Mouse (Mus musculus): Measurements from ENCODE around the gene Tbpl1.

Gene Tbpl1

DNA sequence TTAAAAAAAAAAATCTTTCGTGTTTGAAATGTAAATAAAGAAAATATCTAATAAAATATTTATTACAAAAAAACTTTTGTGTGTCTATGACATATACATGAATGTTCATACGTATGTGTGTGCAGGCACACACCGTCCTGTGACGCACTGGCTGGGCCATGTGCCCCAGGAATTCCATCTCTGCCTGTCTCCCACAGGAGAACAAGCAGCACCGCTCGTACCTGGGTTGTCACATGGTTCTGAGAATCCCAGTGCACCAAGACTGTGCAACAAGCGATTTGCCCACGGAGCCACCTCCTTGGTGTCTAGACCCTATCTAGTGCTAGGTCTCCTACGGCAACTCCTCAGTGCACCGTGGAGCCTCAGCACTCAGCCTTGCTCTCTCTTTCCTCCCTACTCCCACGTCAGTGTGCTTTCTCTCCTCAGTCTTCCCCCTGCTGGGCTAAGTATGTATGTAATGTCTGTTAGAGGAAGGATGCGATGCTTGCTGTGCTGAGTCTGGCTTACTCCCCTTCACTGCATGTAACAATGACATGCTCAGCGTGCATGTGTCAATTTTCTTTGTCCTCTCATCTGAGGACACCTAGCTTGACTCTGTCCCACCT, 21.5 kb downstream of the Tbpl1 start:
- DNase-seq (ENCODE audit: extremely low read depth, insufficient read length, low spot score) = no peak

DNA sequence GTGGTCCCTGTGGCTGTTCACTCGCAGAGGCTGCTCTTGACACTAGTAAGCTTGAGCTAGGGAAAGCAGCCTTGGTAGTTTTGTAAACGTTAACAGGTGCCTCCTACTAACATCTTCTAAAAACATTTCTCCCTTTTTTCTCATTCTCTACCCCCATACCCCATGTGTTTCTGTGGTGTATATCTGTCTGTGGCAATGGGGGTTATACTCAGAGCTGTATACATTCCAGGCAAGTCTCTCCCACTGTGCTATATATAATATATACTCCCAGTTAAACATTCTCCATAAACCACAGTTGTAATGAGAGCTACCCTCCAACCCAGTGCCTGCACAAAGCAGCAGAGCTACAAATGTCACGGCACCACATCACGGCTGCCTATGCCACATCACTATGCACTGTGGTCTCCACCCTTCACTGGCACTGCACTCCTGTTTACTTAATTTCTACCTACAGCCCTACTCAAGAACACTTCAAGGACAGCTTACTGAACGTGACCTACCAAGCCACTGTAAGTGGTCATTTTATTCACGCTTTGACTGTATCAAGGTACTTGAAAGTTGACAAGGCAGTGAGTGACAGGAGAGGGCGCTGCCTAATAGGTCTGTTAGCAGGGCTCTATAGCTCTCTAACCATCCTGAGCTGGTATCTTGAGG, 23.4 kb downstream of the Tbpl1 start:
- no peak for DNase-seq (ENCODE audit: extremely low read depth, insufficient read length, low spot score)

- no peak for DNase-seq (ENCODE audit: extremely low read depth, insufficient read length, low spot score)
Measured at GRCm38 (mm10) chr10:22703844-22704243, 27.9 kb downstream of the Tbpl1 start.

- no peak for DNase-seq (ENCODE audit: extremely low read depth, insufficient read length, low spot score)
Measured at GRCm38 (mm10) chr10:22701485-22702315, 30.0 kb downstream of the Tbpl1 start.

DNA sequence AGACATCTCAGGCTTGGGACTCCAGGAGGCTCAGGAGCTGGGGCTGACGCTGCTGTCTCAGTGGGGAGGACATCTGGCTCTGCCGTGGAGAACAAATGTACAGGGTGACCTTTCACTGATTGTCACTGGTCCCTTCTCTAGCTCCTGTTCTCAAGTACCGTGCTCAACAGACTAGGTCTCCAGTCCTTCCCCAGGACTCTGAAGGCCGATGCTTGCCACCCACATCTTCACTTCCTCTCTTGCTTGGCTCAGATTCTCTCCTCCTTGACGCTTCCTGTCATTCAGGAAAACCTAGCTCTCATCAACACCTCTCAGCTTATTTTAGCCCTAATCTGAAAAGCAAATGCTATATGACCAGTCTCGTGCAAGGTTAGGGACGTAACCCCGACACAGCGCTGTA, 31.0 kb downstream of the Tbpl1 start:
- no peak for DNase-seq (ENCODE audit: extremely low read depth, insufficient read length, low spot score)

DNA sequence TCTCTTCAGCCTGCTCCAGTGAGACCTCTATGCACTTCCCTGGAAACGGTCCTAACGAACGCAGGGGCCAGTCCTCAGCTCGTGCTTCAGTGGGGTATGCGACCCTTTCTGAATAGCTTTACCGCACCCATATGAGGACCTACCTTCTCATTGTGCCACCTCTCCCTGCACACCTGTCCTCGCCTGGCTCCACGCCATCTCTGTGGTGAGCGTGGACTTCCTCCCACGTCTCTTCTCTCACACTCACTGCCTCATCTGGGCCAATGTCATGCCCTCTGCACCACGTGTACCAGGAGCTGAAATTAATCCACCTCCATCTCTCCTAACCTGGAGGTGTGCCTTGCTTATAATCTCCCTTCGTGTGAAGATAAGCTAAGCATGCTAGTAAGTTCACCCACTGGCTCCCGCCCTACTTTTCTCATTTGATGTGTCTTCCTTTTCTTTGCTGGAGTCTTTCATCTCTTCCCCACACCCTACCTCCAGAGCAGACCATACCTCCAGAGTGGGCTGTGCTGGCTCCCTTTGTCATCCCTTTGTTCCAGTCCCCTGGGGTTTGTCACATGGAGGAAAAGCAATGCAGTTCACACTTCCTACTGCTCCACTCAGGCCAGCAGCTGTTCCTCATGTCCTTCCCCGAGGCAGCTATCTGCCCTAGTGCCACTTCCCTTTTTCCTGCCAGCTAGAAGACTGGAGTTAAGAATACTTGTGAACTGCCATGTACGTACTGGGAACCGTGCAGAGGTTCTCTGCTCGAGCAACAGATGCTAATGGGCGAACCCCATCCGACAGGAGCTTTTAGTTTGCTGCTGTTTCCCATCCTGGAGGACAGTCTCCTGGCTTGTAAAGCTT, 32.0 kb downstream of the Tbpl1 start:
- DNase-seq (ENCODE audit: extremely low read depth, insufficient read length, low spot score) = no peak

GRCm38 (mm10) chr10:22698158-22698953, 33.4 kb downstream of the Tbpl1 start:
- DNase-seq (ENCODE audit: extremely low read depth, insufficient read length, low spot score) = no peak

DNA sequence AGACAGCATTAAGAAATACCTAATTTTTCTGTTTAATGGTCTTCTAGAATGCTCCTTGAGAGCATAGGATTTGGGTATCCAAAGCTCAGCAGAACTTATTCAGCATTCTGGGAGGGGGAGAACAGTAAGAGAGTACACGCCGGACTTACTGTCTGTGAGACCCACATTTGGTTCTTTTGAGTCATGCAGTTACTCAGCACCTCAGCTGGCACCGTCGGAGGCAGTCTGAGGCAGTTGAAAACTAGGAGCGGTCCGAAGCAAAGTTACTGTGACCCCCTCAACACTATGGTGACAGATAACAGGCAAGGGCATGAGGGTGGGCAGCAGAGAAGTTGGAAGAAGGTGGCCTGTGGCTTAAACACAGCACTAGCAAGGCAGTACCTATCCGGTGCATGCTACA, 34.9 kb downstream of the Tbpl1 start:
- DNase-seq (ENCODE audit: extremely low read depth, insufficient read length, low spot score) = no peak

DNA sequence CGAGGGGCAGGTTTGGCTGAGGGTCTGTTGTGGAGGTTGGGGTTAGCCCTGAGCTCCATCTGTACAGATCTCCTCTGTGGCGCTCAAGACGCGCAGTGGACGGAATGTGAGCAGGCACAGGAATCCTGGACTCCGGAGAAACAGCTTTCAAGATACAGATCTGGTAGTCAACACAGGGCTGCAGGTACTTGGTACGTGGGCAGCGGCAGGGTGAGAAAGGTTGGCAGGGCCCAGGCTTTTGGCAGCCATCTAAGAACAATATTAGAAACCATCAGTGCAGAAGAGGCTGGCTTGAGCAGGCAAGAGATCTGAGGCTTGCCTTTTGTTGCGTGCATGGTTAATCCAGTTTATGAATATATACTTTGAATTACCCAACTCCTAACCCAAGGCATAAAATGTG, 35.5 kb downstream of the Tbpl1 start:
- no peak for DNase-seq (ENCODE audit: extremely low read depth, insufficient read length, low spot score)

DNA sequence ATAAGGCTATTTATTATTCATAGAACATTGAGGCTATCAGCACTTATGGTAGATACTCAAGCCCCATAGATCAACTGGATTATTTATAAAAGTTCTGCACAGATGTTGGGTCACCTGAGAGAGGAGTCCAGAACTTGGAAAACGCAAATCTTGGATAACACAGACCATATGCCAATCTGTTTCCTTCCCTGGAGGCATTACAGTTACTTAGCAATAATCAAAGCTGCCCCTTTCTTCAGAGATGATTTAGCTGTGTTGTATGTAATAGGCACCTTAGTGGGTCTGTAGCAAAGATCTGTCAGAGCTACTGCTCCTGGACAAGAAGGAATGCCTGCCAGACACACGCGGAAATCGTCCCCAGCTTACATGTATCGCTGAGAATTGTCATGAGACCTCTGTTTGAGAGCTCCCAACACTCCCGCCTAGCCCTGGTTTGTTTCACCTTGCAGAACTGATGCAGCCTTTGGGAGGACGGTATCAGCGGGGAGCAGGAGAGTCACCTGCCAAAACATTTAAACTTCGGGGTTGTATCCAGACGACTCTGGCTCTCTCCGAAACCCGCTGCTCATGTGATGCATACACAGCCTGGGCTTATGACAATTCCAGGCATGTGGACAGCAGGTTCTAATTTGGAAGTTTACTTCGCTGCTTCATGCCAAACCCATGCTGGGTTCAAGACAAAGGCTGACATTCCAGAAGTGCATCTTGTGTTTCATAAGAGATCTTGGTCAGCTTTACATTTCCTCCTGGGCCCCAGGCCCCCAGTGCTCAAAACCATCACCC, 55.7 kb downstream of the Tbpl1 start:
- DNase-seq (ENCODE audit: extremely low read depth, insufficient read length, low spot score) = no peak

DNA sequence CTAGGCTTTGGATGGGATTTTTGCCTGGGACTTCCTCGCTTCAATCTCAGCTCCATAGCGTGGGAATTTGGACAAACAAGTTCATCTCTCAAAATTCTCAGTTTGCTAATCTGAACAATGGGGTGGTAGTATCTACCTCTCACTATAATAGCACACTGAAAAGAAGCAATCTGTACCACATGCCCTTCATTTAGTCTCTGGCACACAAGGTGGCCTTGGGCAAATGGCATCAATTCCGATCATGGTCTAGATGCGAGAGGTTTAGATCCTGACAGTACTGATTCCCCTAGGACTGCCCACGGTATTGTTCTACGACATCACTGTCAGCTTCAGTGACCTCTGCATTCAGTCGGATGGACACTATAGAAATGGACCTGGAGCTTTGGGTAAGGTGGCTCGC, 57.6 kb downstream of the Tbpl1 start:
- DNase-seq (ENCODE audit: extremely low read depth, insufficient read length, low spot score) = no peak

- no peak for DNase-seq (ENCODE audit: extremely low read depth, insufficient read length, low spot score)
Measured at GRCm38 (mm10) chr10:22668509-22668908, 63.2 kb downstream of the Tbpl1 start.

DNA sequence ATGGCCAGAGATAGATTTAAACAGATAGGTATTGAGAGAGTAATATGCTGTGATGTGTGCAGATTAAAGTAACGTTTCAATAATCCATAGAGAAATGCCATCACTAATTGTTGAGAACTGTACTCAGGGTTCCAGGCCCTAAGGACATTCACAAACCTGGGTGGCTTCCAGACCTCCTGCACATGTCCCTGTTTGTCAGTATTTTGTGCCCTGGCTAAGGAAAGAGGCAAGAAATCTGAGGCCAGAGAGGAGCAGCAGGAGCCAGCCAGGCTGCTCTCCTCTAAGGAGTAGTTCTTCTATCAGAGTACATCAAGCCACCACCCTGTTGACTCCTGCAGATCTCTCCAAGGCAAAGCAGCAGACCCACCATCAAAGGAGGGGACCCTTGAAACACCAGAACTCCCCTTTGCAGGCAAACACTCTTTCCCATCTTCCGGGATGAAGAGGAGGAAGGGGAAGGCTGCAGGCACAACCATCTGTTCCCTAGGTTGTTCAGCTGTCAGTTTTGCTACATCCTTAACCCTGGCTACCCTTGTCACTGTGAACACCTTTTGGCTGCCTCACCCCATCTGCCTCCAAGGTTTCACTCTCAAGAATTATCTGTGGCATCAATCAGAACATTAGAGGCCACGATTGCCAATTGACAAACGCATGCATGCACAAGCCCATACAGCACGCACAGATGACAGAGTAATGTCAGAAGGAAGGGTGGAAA, 71.3 kb downstream of the Tbpl1 start:
- no peak for DNase-seq (ENCODE audit: extremely low read depth, insufficient read length, low spot score)

DNA sequence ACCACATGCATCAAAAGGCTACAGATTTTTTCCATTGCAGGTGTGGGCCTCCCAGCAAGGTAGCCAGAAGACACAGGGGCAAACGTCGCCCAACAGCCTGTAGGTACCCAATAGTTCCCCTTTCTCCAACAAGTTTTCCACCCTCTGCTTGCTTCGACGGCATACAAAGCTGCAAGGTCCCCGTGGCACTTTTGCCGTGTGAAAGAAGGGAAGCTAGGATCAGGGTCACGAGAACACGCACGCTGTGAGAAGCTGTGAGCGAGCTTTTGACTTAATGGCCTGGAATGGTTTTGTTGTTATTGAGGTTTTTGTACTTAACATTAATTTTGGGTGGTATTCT, 72.4 kb downstream of the Tbpl1 start:
- no peak for DNase-seq (ENCODE audit: extremely low read depth, insufficient read length, low spot score)

DNA sequence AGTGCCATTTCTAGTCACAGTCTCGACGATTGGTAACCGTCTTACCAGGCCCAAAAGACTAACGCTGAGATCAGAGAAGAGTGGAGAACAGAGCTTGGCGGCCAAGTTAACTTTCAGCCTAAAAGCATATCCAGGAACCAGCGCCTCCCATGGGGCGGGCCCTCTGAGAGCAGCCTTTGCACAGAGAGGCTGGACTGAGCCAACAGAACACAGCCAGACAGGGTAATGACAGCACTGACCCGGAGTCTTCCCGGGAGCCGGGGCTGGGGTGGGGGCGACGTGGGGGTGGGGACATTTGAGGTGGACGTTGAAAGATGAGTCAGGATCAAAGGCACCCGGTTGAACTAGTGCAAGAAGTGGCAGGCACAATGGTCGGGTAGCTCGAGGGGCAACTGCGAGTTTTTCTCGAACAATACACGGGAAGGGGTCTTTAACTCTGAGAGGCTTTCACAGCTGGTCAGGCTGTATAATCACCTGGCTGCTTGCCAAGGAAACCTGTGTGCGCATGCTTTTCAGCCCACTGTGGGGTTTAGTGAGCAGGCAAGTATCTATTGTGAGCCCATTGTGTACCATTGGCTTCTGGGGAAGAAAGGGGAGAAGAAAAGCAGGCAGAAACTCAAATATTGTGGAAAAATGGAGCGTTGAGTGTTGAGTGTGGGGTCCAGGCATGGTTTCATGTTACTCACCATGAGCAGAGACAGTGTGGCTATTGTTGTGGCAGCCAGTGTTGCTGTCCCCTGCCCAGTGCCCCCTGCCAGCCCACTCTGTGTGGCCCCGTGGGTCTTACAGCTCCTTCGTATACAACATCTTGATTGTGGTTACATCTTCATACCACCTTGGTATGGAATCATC, 73.0 kb downstream of the Tbpl1 start:
- DNase-seq (ENCODE audit: extremely low read depth, insufficient read length, low spot score) = no peak
